Mouse (Mus musculus) frontal cortex, adult (tissue): ENCODE measurements around the gene Rab23.
"Not testable (repeated sequence)": the region's sequence is repeated elsewhere in the genome, so short reads cannot be mapped to it uniquely, and the experiment has no call there.

Experiments
- ATAC-seq: cut with Nextera tagmentation; 2 replicates; pipeline ENCODE4 v1.9.2; 2017; ENCODE audit warnings: mild to moderate bottlenecking, moderate library complexity, mixed read lengths; ENCODE audit not compliant: low TSS enrichment

Rab23 gene

DNA sequence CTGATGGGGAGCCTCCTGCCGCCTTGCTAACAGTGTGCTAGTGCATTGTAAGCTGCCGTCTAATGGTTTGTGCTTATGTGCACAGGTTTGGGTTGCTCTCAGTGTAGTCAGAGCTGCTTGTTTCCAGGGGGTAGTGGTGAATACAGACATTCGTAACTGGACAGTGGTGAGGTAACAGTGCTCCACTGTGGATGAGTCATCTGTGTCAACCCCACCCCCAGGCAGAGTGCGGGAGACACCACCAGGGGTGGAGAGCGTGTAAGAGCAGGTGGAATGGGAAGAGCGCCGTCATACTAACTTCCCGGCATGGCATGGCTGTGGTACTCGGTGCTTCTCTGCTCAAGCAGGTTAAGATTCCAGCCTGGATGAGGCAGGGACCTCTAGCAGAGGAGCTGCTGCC, 13.4 kb downstream of the Rab23 start:
- peak; percentile 81 for ATAC-seq

DNA sequence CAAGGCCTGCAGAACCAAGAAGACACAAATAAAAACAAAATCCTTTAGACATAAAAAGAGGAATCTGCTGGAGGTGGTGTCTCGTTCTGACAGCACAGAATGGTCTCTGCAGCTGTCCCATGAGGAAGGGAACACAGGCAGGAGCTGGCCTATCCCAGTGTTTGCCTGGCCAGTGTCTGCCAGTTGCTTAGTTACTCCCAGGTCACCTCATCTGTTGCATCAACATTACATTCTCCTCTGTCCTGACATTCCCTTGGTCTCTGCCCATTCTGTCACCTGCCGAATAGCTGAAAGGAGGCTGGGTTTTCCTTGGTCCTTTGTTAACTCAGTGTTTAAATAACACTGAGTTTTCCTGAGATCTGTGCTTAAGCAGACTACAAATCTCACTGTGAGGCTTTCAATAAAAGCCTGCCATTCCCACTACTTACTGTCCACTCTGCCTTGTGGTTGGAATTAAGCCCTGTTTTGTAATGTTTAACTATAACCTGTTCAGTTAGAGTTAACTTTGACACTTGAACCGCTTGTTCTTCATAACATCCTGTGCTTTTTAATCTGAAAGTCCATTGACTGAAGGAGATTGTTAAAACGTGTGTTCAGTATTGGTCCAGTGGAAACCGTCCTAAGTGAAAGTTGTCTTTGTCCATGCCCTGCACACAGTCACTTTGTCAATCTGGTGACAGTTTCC, 14.5 kb downstream of the Rab23 start:
- no peak for ATAC-seq

DNA sequence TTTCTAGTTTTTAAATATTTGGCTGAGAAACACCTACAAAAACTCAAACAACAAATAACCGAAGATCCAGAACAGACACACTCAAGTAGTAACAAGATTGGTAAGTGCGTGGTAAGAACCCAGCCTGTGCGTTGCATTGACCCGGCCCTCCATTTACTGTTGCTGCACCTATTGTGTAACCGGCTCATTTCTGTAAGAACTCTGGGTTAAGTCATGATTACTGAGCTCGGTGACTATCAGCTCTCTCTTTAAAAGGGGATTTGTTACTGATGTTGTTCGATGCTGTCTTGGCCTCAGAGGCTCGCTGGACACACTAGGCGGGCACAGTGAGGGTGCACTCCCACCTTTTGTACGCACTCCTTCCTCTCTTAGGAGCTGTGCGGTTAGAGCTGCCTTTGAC, 18.6 kb downstream of the Rab23 start:
- ATAC-seq = no peak

DNA sequence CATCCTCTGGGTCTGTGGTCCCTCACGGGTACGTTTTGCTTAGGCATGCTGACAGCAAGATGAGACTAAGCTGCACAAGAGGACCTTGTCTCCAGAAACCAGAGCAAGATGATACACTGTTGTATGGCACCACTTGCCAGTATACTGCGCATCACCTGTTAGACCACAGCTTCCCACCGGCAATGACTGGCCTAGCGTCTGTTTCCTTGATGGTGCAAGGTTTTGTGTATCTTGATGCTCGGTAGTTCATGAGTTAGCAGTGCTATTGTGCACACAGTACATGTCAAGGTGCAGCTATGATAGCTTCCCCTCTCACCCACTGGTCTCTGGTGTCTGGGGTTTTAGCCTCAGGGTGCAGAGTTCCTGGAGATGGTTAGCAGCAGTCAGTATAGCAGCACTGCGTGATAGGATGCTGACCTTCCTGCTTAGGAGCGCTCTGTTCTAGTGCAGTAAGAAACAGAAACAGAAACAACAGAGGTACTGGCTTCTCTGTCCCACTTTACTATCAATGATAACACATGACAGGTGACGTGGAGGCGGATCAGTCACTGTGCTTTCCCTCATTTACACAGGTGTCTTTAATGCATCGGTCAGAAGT, 19.1 kb downstream of the Rab23 start:
- no peak for ATAC-seq

DNA sequence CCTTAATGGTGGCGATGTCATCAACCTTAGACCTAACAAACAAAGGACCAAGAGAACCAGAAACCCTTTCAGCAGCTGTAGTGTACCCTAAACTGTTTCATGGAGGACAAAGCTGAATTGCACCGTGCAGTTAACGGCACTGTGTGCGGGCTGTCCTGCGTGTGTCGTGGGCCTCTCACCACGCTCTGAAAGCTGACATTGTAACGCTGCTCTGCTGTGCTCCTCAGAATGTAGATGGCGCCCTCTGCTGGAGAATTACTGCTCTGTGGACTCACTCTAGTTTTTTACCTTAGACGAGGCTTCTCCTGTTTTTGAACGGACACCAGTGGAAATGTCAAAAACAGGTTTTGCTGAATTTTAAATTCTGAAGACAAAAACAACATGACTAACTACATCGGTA, 19.6 kb downstream of the Rab23 start:
- peak; percentile 72 for ATAC-seq

DNA sequence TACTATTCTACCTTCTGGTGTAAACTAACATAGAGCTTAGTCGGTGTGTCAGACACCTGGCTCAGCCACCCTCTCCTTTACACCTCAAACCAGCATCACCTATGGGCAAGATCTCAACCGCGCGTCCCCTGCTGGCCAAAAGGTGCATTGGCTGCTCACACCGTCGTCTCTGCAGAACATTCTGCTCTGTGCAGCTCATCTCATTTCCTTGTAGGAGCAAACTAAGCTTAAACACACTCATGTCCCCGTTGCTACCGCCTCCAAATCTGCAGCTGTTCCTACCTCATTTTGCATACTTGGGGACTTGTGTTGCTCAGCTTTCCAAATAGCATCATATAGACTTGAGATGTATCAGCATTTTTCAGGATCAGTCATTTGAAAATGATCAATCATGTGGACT, 23.2 kb downstream of the Rab23 start:
- ATAC-seq = peak; percentile 84

DNA sequence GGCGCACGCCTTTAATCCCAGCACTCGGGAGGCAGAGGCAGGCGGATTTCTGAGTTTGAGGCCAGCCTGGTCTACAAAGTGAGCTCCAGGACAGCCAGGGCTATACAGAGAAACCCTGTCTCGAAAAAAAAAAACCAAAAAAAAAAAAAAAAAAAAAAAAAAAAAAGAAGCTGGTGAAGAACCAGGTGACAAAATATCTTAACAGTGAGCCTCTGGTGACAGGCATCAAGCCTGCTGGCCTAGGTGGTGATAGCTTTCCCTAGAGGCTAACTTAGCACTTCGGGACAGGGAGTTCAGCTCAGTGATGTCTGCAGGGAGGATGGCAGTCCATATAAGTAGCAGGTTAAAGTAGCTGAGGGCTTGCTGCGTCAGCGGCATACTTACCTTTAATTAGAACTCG, 25.1 kb downstream of the Rab23 start:
- ATAC-seq = not testable (repeated sequence)

DNA sequence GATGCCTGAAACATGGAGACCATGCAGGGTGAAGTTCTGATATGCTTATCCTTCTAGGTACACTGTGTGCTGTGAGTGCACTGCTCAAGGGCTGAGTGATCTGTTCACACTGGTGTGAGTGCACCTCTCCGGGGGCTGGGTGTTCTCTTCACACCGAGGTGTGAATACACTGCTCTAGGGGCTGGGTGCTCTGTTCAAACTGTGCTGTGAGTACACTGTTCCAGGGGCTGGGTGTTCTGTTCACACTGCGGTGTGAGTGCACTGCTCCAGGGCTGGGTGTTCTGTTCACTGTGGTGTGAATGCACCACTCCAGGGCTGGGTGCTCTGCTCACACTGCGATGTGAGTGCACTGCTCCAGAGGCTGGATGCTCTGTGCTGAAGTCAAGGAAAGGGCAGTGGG, 26.2 kb downstream of the Rab23 start:
- no peak for ATAC-seq

DNA sequence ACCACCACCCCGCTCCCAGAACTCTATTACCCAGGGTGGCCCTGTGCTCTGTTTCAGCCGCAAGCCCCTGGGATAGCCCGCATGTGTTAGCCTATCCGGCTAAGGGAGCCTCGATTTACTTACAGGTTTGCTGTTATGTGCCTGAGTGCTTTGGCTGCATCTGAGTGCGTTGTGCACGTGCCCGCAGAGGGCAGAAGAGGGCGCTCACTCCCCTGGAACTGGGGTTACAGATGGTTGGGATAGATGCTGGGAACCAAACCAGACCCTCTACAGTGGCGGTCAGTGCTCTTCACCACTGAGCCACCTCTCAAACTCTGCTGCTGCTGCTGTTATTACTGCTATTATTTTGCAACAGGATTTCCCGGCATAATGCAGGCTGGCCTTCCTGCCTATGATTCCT, 29.4 kb downstream of the Rab23 start:
- no peak for ATAC-seq

DNA sequence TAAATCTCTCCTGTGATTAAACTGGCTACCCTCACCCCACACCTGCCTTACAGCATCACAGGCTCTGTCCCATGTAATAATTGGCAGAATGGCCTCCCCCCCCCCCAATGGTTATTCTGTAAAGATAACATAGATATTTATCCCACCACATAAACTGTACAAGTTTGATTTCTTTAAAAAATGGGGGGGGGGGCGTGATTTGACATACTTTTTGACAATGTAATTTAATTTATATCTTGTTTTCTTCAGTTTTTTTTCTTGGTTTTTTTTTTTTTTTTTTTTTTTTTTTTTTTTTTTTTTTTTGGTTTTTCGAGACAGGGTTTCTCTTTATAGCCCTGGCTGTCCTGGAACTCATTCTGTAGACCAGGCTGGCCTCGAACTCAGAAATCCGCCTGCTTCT, 30.0 kb downstream of the Rab23 start:
- ATAC-seq = not testable (repeated sequence)

DNA sequence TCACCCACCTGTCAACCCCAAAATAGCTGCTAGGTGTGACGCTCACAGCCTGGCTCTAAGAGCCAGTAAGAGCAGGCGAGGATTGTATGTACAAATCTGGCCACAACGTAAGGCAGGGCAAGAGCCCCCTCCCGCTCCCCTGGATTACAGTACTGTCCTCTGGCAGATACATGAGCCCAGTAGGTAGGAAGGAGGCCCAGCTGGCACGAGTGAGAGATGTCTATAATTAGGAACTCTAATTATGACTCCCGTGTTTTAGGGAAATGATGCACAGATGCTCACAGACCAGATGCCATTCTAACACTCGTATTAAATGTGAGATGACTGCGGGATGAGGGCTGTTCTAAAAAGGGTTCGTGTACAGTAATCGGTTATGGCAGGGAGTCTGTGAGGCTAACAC, 31.6 kb downstream of the Rab23 start:
- peak; percentile 71 for ATAC-seq

DNA sequence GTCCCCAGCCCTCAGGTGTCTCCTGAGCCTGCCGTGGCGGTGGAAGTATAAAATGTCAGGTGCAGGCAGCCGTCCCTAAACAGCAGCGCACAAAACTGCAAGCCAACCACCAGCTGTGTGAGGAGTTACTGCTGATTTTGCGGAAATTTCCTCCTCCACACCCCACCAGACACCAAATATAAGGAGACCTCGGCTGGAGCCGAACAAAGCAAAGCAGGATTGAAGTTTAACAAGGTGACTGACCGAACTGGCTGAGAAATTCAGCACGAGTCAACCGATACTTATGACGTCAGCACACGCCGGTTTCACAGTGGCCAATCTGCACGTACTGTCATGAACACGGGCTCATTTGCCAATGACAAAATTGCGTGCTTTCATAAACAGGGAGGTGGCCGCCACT, 34.4 kb downstream of the Rab23 start:
- ATAC-seq = no peak

DNA sequence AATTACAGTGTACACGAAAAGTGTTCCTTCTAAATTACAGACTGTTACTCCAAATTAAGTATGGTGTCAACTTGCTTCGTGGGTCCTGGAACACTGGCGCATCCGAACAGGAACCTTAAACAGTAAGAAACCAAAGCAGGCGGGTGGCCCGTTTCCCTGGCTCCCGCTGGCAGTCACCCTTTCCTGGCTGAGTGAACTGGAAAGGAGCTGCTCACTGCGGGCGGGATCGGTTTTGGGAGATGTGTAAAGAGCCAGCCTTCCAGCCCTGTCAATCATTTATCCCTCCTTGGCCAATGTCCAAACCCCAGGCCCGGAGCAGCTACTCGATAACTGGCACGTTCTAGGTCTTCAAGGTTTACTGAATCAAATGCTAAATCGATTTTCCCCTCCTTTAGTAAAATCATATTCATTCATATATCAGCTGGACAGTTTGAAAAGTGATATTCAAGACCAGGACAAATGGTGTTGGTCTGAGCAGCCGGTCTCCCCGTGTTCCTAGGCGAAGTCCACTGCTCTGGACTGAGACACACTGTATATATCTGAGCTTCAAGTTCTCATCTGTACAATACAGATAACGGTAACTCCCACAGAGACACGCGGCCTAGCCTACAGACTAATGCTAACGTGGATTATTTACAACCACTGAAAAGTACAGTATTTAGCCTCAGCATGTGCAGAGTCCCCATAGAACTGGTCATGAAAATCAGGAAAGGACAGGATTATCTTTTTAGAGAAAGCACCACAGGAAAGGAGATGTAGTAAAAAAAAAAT, 35.5 kb downstream of the Rab23 start:
- ATAC-seq = no peak

DNA sequence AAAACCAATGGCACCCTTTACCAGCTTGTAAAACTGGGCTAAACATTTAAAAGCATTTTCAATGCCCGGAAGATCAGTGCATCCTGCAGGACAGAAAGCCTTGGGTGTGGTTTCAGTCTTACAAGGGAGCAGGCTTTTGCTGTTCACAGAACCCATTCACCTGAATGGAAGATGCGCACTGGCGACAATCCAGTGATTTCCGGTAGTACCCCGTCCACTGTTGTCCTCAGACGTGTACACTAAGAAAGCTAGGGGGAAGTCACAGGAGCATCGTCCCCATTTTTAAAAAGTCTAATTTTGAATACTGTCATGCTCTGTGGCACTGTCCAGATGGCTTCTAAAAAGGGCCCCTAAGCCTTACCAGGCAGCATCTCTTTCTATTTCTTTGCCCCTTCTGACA, 36.1 kb downstream of the Rab23 start:
- no peak for ATAC-seq

DNA sequence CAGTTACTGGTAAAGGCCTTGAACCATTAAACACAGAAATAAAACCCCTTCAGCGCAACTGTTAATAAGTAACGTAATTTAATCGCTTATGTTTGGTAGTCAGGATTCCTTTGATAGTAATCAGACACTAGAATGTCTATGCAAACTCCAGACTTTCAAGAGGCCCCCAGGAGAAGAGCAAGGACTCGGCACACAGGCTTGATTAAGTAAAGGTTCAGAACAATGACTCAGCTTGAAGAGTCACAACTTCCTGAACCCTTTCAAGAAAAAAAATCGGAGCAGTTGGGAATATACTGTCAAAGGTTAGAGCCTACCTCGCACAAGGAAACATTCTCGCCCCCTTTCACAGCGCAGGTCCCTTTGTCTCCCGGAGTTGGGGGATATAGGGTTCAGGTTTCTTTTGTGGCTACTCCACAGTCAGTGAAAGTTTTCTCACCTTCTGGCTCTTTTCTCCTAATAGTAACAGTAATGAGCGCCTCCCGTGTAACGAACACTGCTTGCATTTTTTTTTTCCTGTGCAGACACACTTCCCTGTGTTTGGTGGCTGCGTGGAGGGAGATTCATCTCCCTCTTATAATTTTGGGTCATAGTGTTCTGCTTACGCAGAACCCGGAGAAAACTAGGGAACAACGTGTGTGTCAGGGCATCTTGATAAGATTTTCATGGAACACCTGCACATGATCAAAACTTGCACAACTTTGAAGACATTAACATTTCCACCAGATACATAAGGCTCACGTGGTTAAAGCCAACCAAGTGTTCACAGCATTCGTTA, 36.8 kb downstream of the Rab23 start:
- ATAC-seq = 0 out of 2 replicates have a peak, but pooled peaks have one; percentile 1

DNA sequence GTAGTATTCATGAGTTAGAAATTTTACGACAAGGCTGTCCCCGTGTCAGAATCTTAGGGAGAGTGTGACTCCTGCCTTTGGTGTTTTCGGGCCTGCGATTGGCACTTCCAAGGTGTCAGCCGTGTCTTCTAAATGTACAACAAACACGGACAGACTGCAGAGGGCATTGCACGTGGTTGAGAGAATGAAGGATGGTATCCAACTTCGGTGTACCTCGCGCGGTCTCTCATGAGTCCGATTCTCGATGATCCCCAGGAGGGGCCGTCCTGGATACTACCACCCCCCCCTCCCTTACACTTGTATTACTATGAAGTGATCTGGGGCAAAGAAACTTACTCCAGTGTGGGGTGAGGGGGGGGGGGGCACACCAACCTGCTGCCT, 37.3 kb downstream of the Rab23 start:
- peak; percentile 8 for ATAC-seq

DNA sequence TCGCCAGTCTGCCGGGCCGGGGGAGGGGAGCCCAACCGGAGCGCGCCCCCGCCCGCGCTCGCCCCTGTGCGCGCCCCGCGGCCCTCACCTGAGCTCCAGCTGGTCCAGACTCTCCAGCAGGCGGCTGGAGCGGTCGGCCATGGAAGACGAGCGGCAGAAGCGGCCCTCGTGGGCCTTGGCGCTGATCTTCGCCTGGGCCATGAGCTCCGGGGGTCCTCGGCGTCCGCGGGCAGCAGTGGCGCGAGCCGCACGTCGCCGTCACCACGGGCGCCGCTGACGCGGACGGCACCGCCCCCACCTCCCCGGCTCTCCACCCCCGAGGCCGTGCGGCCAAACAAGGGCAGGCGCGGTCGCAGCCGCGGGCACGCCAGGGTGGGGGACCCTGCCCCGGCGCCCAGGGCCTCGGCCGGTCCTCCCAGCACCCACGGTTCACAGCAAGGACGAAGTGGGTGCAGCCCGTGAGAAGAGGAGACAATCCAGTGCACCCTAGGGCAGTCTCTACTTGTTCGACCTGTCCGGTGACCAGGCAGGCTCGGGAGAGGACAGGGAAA, 37.9 kb downstream of the Rab23 start, which contains the start of gene Bag2:
TSS of gene Bag2 (minus strand) at position 305 of the 551 bp plus-strand sequence.
- ATAC-seq = peak; percentile 60

DNA sequence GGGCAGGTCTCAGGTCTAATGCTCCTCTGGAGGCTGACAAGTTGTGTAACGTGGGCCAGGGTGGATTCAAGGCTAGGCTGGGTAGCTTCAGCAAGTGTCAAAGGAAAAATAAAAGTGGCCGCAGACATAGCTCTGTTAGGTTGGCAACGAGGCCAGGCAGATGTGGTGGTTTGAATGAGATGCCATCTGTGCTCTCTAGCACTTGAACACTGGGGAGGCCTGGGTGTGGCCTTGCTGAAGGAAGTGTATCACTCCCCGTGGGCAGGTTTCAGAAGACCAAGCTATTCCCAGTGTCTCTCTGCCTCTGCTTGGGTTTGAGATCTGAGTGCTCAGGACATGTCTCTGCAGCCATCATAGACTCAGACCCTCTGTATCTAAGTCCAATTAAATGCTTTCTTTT, 38.8 kb downstream of the Rab23 start:
- peak; percentile 14; the same call in 1 of the 2 replicates for ATAC-seq

DNA sequence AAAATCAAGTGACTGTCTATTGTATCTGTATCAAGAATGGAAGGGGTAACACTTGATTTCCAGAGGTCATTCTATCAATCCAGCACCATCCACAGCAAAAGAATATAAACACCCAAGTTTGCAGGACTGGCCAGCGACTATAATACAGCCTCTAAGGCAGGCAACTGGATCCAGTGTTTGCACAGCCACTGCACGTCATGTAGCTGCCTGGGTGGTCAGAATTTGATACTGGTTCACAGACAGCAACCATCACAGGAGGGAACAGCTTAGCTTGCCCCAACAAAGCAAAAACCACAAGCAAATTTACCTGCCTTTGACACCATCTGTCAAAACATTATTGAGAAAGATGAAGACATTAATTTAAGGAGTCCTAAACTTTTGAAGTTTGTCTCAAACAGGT, 44.1 kb downstream of the Rab23 start:
- ATAC-seq = no peak

DNA sequence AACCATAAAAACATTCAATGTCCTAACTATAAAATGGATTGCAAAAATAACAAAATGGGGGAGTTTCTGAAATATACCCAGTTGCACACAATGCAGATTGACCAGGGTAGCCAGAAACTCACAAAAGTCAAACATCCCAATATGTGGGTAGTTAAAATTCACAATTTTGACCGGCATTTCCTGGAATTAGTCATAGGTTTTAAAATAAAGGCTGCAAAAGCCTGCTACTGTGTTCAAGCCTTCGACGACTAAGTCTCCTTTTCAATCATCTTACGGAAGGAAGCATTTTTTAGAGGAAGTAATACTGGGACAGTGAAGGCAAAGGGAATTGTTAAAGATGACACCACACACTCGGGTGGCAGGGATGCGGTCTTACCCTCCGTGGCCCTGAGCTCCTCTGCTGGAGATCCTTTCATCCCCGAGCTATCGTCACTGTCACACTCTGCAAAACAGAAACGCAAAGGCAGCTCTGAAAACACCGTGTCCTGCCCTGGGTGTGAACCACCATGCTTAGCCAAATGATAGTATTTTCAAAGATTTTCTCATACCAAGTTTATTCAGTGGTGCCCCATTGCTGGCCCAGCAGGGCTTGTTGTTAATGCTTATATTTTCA, 45.9 kb downstream of the Rab23 start:
- no peak for ATAC-seq
